Mouse (Mus musculus) megakaryocyte, embryonic 14.5 days (primary cell): Measurements from ENCODE around the gene Exoc3l4. TPM values are rescaled to one million over a fixed set of nuclear protein-coding genes. Genes with fewer than 3 reads are reported as not detected.

Experiments
- H3K27me3 ChIP-seq: replicated peaks from 2 replicates; pipeline ENCODE3; 2012; ENCODE audit warnings: inconsistent platforms
- H3K36me3 ChIP-seq: replicated peaks from 2 replicates; pipeline ENCODE3; 2012; ENCODE audit warnings: low read length, inconsistent platforms, mixed read lengths
- H3K4me1 ChIP-seq: 2 replicates; pipeline ENCODE4 v1.6.1; 2012; ENCODE audit warnings: inconsistent platforms
- H3K4me3 ChIP-seq: replicated peaks from 2 replicates; pipeline ENCODE3; 2012; ENCODE audit warnings: moderate library complexity, mild to moderate bottlenecking, inconsistent platforms
- H3K9me3 ChIP-seq: 2 replicates; pipeline ENCODE4 v1.6.1; 2012; ENCODE audit warnings: inconsistent platforms
- FLI1 ChIP-seq: IDR thresholded peaks from 2 replicates; pipeline ENCODE4 v1.6.1; 2012; ENCODE audit warnings: low read length, inconsistent platforms, mixed read lengths
- GATA1 ChIP-seq: IDR thresholded peaks from 3 replicates; pipeline ENCODE4 v1.6.1; 2012; ENCODE audit warnings: mixed read lengths, low read length, inconsistent platforms, borderline replicate concordance
- polyA plus RNA-seq: library from polyadenylated mRNA; stranded (reverse); fragments of >175 nt; gene quantifications from 2 replicates; pipeline ENCODE4 v1.2.3, GENCODE M21; 2012; ENCODE audit warnings: low replicate concordance; ENCODE audit not compliant: insufficient read depth

Gene Exoc3l4
- polyA plus RNA-seq, 1 experiment: 61.4 TPM

DNA sequence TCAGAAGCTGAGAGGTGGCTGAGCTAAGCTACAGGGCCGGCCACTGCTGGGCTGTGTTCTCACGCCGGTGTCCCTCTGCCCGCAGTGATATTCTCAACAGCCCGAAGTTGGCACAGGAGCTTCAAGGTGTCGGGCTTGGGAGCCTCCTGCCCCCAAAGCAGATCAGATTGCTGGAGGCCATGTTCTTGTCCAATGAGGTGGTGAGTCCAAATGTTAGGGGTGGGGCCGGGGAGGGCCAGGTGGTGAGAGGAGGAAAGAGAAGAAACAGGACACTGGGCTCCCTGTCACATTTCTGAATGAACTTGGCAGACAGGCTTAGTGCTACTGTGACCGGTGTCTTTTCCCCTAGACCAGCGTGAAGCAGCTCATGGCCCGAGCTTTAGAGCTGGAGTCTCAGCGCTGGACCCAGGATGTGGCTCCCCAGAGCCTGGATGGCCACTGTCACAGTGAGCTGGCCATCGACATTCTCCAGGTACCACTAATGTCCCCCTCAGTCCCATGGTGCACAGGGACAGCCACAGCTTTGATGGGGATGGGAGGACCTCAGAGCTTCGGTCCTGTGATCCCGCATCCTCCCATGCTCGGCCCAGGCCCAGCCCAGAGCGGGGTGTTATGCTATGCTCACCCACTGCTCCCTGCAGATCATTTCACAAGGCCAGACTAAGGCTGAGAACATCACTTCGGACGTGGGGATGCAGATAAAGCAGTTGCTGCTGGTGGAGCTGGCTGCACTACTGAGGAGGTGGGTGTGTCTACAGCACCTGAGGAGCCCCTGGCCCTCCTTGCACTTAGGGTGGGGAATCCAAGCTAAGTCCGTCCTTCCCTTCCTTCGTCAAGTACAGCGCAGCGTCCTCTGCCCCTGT lies 31.3 kb downstream of the Exoc3l4 start:
- Histone ChIP-seq H3K4me3 (peak overlapping the region; percentile 21), H3K27me3 (peaks cover 59% of the 10 kb centered on the region), H3K36me3 (peaks cover 88% of the 10 kb centered on the region), H3K4me1 (peaks cover 78% of the 10 kb centered on the region), H3K9me3 (no peaks in the 10 kb centered on the region)
- TF ChIP-seq GATA1 (no peak), FLI1 (no peak)

DNA sequence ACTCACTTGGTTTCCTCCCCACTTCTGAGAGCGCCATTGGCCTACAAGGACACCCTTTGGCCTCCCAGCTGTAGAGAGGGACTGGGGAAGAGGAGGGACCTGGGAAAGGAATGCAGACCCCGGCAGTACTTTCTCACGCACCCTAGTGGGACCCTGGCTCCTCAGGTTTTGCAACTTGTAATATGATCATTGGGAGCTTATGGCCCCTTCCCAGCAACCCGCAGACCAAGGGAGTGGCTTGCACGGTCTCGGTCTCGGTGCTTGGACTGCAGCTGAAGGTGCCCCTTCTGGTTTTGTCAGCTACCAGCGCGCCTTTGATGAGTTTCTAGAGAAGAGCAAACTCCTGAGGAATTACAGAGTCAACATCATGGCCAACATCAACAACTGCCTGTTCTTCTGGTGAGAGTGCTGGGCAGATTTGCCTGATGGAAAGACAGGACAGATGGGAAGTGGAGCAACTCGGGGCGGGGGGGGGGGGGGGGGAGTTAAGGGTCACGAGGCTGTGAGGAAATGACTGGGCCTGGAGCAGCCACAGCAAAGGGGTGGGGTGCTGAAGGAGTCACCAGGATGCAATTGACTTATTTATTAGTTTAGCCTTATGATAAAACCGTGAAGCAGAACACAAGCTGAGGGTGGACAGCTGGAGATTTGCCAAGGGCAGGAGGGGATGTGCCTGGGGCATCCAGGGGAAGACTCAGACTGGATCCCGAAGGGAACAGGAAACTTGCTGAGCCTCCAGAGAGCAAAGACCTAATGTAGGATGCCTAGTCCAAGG lies 32.3 kb downstream of the Exoc3l4 start:
- H3K4me3 ChIP-seq: no peak overlapping the region
- H3K36me3 ChIP-seq: peaks cover 98% of the 10 kb centered on the region
- H3K4me1 ChIP-seq: peaks cover 70% of the 10 kb centered on the region
- peaks cover 68% of the 10 kb centered on the region for H3K27me3 ChIP-seq
- H3K9me3 ChIP-seq: no peaks in the 10 kb centered on the region
- TF ChIP-seq FLI1 (no peak), GATA1 (no peak)

DNA sequence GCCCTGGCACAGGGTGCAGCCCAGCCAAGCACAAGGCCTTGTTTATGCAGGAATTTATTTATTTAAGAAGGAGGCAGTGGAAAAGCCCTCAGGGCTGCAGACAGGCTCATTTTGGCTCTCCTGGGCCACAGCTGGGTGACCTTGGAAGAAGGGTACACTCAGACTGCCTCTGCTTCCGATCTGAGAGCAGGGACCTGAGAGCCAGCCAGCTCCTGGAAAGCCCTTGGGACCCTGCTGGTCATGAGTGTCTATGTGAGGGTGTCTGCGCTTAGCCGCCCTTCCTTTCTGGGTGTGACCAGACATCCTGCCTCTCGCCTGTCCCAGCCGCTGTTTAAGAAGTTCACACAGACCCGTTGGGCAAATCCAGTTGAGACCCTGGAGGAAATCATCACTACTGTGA lies 33.5 kb downstream of the Exoc3l4 start:
- Histone ChIP-seq H3K27me3 (peaks cover 72% of the 10 kb centered on the region), H3K4me3 (no peak overlapping the region), H3K36me3 (peaks cover 96% of the 10 kb centered on the region), H3K9me3 (no peaks in the 10 kb centered on the region), H3K4me1 (peaks cover 62% of the 10 kb centered on the region)
- TF ChIP-seq GATA1: no peak
- no peak for TF ChIP-seq FLI1

DNA sequence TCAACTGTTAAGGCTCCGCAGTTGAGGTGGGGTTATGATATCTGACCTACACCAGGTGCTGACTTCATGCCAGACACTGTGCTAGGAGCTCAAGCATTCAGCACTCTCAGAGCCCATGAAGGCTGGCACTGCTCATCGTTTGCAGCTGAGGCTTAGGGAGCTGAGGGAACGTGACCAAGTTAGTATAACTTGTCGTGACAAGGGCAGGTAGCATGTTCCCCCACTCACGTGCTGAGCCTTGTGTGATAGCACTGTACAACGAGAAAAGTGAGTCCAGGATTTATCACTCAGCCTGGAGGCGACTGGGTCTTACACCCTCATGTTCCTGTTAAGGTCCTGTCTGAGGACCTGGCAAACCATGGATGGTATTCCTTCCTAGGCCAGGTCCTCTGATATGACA lies 34.7 kb downstream of the Exoc3l4 start:
- H3K4me1 ChIP-seq: peaks cover 62% of the 10 kb centered on the region

DNA sequence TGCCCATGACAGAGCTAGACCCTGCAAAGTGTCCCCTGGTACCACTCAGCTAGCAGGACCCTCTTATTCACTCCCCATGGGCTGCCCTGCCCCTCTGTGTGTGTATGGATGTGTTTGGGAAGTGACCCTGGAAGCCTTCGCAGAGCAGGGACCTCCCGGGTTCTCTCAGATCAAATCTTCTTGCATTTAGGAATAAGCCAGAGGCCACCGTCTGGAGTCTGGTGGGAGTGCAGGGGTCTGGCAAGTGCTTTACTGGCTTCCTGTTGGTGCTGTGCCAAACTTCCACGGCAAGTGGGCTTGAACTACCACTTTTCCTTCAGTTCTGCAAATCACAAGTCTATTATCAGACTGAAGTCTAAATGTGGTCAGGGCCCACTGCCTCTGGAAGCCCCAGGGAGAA lies 37.2 kb downstream of the Exoc3l4 start:
- H3K4me3 ChIP-seq: no peak overlapping the region
- no peaks in the 10 kb centered on the region for H3K9me3 ChIP-seq
- TF ChIP-seq FLI1 (no peak), GATA1 (no peak)
- H3K27me3 ChIP-seq: peaks cover 83% of the 10 kb centered on the region
- H3K4me1 ChIP-seq: peaks cover 60% of the 10 kb centered on the region
- peaks cover 60% of the 10 kb centered on the region for H3K36me3 ChIP-seq

More for the DNA sequence above, 34.7 kb downstream of the Exoc3l4 start:
- Histone ChIP-seq H3K9me3 (no peaks in the 10 kb centered on the region), H3K36me3 (peaks cover 84% of the 10 kb centered on the region), H3K27me3 (peaks cover 75% of the 10 kb centered on the region), H3K4me3 (no peak overlapping the region)
- TF ChIP-seq GATA1: no peak
- TF ChIP-seq FLI1: no peak

DNA sequence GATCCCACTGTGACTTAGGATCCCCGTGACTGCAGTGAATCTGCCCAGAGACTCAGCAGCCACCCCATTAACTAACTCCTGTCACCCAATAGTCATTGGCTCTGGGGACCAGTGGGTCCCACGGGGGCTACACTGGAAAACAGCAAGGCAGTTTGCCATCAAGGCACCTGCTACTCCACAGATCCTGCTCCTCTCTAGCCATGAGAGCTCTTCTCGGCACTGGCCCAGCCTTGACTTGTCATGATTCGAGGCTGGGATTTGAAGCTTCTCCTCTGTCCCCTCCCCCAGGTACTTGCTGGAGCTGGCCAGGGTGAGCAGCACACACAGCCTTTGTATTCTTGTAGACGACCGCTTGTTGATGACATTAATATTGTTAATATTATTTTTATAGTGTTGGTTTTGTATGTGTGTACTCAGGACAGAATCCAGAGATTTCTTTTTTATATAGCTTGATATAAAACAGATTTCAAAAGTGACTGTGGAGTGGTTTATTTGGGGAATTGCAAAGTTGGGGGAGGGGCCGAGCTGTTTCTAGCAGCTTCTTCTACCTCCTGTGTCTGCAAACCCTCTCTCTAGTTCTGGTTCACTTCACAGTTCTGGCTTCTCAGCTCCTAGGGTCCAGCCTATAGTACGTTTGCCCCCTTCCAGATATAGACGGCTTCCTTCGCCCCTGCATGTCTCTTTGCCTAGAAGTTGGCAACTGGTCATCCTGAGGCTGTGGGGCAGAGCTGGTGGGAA lies 37.9 kb downstream of the Exoc3l4 start:
- Histone ChIP-seq H3K27me3 (peaks cover 82% of the 10 kb centered on the region), H3K4me1 (peaks cover 60% of the 10 kb centered on the region), H3K36me3 (peaks cover 53% of the 10 kb centered on the region), H3K9me3 (no peaks in the 10 kb centered on the region), H3K4me3 (no peak overlapping the region)
- TF ChIP-seq GATA1: no peak
- TF ChIP-seq FLI1: no peak

DNA sequence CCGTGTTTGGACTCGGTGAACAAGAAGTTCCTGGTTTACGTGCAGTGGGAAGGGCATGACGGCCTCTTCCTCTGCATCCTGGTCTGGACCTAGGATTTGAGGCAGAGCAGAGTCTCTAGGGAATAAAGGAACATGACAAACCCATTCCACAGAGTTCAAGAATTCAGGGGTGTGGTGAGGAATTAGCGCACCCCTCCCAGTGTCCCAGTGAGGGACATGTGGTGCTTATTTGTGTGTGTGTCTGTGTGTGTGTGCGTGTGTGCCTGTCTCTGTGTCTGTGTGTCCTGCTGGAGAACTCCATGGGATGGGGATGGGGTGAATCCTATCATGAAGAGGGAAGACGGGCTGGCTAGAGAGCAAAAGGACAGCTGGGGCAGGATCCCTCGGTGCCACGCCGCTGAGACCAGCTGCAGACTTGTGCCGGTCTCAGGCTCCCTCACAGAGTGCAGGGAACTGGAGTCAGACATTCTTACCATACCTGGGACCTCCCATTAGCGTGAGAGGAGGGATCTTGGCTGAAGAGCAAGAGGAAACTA lies 38.6 kb downstream of the Exoc3l4 start:
- H3K4me1 ChIP-seq: peaks cover 60% of the 10 kb centered on the region
- no peak for TF ChIP-seq GATA1
- no peak for TF ChIP-seq FLI1
- H3K9me3 ChIP-seq: no peaks in the 10 kb centered on the region
- peaks cover 46% of the 10 kb centered on the region for H3K36me3 ChIP-seq
- H3K4me3 ChIP-seq: no peak overlapping the region
- H3K27me3 ChIP-seq: peaks cover 79% of the 10 kb centered on the region

DNA sequence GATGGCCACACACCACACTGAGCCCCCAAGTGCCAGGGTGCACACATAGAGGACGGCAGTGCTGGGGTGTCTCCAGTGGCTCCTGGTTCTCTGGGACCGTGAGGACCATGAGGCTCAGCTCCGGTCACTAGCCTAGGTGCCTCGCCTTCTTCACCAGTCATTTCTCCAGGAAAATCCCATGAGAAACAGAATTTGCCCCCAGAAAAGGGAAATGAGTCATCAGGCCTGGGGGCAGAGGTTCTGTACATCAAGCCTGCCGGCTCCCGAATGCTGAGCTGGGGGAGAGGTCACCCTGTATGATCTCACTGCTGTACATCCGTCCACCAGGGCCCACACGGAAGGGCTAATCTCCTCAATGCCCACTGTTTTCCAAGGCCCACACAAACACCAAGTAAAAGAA lies 39.0 kb downstream of the Exoc3l4 start:
- H3K4me3 ChIP-seq: no peak overlapping the region
- H3K36me3 ChIP-seq: peaks cover 41% of the 10 kb centered on the region
- no peaks in the 10 kb centered on the region for H3K9me3 ChIP-seq
- H3K4me1 ChIP-seq: peaks cover 63% of the 10 kb centered on the region
- H3K27me3 ChIP-seq: peaks cover 77% of the 10 kb centered on the region
- TF ChIP-seq GATA1 (no peak), FLI1 (no peak)

DNA sequence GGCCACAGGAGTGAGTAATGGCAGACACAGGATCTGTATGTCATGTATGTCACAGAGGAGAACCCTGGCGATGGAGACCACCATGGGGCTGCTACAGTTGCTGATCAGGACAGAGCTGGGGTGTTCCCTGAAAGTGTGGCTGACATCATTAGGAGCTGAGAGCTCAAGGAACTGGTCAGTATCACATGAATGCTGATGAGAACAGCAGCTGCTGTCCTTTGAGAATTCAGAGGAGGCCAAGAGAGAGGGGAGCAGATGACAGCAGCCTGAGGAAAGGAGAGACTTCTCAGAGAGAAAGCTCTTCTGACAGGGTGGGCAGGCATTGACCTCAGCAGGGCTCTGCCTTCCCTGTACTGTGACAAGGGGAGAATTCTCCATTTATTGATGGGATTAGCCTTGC lies 40.9 kb downstream of the Exoc3l4 start:
- Histone ChIP-seq H3K36me3 (peaks cover 22% of the 10 kb centered on the region), H3K4me3 (no peak overlapping the region), H3K4me1 (peaks cover 82% of the 10 kb centered on the region), H3K9me3 (no peaks in the 10 kb centered on the region), H3K27me3 (peaks cover 66% of the 10 kb centered on the region)
- TF ChIP-seq FLI1 (no peak), GATA1 (no peak)
